Mouse (Mus musculus) megakaryocyte, embryonic 14.5 days (primary cell): ENCODE data around the gene A830018L16Rik. TPM values are rescaled to one million over a fixed set of nuclear protein-coding genes. Genes with fewer than 3 reads are reported as not detected.

Experiments used
- H3K27me3 ChIP-seq: replicated peaks from 2 replicates; pipeline ENCODE3; 2012; ENCODE audit warnings: inconsistent platforms
- H3K36me3 ChIP-seq: replicated peaks from 2 replicates; pipeline ENCODE3; 2012; ENCODE audit warnings: low read length, inconsistent platforms, mixed read lengths
- H3K4me1 ChIP-seq: 2 replicates; pipeline ENCODE4 v1.6.1; 2012; ENCODE audit warnings: inconsistent platforms
- H3K4me3 ChIP-seq: replicated peaks from 2 replicates; pipeline ENCODE3; 2012; ENCODE audit warnings: moderate library complexity, mild to moderate bottlenecking, inconsistent platforms
- H3K9me3 ChIP-seq: 2 replicates; pipeline ENCODE4 v1.6.1; 2012; ENCODE audit warnings: inconsistent platforms
- FLI1 ChIP-seq: IDR thresholded peaks from 2 replicates; pipeline ENCODE4 v1.6.1; 2012; ENCODE audit warnings: low read length, inconsistent platforms, mixed read lengths
- GATA1 ChIP-seq: IDR thresholded peaks from 3 replicates; pipeline ENCODE4 v1.6.1; 2012; ENCODE audit warnings: mixed read lengths, low read length, inconsistent platforms, borderline replicate concordance
- polyA plus RNA-seq: library from polyadenylated mRNA; stranded (reverse); fragments of >175 nt; gene quantifications from 2 replicates; pipeline ENCODE4 v1.2.3, GENCODE M21; 2012; ENCODE audit warnings: low replicate concordance; ENCODE audit not compliant: insufficient read depth

The A830018L16Rik gene
- polyA plus RNA-seq, 1 experiment = not detected

DNA sequence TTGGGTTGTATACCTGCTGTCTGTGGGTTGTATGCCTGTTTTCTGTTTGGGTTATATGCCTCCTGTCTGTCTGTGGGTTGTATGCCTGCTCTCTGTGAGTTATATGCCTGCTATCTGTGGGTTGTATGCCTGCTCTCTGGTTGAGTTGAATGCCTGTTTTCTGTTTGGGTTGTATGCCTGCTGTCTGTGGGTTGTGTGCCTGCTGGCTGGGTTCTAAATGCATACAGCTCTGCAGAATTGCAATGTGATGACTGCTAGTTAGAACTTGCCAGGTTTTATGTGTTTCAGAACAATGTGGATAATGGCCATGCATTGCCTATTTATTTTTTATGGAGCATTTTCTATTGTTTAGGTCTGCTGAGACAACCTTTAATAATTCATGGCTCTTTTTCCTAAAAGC is 236.2 kb downstream of the A830018L16Rik start:
- H3K4me3 ChIP-seq = no peak overlapping the region
- no peaks in the 10 kb centered on the region for H3K9me3 ChIP-seq
- no peak for TF ChIP-seq FLI1
- TF ChIP-seq GATA1 = no peak
- H3K4me1 ChIP-seq = no peaks in the 10 kb centered on the region
- no peaks in the 10 kb centered on the region for H3K36me3 ChIP-seq
- H3K27me3 ChIP-seq = no peaks in the 10 kb centered on the region

DNA sequence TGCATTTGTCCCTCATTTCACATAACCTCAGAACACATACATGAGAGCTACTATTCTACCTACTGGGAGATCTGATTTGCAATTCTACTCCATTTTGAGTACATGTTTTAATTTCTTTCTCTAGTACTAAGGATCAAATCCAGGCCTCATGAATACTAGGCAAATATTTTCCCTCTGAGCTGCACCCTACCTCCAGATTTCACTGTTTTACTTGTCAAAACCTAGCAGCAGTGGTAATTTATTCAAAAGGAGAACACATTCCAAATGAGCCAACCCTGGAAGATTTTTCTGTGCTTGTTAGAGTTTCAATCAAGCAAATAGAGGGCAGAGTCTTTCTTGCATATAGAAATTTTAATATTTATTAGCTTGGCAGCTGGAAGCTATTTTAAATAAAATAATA is 238.9 kb downstream of the A830018L16Rik start:
- Histone ChIP-seq H3K4me1 (no peaks in the 10 kb centered on the region), H3K9me3 (no peaks in the 10 kb centered on the region), H3K36me3 (no peaks in the 10 kb centered on the region), H3K4me3 (no peak overlapping the region), H3K27me3 (no peaks in the 10 kb centered on the region)
- TF ChIP-seq GATA1 = no peak
- TF ChIP-seq FLI1 = no peak

DNA sequence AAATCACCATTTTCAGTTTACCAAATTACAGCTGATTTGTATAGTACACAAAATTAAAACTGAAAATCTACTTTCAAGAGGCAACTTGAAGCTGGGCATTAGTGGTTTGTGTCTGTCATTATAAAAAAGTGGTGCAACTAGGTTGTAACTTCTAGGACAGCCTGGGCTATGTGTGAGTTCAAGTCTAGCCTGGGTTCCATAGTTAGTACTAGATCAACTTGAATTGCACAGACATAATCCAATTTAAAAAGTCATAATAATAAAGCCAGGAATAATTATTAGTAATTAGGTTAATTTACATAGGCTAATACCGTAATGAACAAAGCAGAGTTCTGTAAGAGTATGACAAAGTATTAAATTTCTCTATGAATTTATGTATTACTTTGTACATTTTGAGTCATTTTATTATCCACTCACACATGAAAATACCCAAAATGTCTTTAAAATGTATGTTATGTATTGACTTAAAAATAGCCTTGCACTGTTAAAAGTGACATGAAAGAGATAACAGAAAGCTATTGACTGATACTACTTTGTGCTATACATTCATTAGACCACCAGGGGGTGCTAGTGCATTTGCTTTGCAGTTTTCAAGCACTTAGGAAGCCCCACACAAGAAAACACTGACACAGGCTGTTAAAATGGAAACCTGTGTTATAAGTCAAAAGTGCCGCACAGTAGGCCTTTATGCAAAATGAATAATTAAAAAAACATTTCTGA is 243.6 kb downstream of the A830018L16Rik start:
- Histone ChIP-seq H3K4me3 (no peak overlapping the region), H3K27me3 (no peaks in the 10 kb centered on the region), H3K4me1 (no peaks in the 10 kb centered on the region), H3K36me3 (no peaks in the 10 kb centered on the region), H3K9me3 (peaks cover 3% of the 10 kb centered on the region; the same call in 1 of the 2 replicates)
- TF ChIP-seq GATA1 = no peak
- TF ChIP-seq FLI1 = no peak

DNA sequence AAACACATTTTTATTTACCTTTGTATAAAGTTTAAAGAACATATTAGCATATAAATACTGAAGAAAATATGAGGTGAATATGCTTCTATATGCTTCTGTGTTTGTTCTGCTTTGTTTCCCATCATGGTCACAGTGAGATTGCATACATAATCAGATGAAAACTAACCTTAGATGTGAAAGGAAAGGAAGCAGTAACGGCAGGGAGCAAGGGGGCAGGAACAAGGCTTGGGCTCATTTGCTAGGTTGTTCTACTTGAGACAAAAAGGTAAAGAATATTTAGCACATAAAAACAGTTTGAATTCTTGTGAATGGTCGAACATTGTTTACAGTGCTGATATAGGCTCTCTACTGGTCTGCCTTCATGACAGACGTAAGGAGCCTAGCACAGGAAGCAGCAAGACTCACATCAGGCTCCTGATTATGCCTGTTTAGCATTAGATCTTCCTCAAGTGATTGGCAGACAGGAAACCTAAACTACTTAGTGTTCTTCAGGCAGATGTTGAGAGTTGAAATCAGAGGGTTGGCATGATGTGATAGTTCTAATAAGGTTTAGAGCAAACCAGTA is 244.2 kb downstream of the A830018L16Rik start:
- peaks cover 3% of the 10 kb centered on the region; the same call in 1 of the 2 replicates for H3K9me3 ChIP-seq
- TF ChIP-seq GATA1 (no peak), FLI1 (no peak)
- no peaks in the 10 kb centered on the region for H3K4me1 ChIP-seq
- H3K36me3 ChIP-seq = no peaks in the 10 kb centered on the region
- H3K27me3 ChIP-seq = no peaks in the 10 kb centered on the region
- H3K4me3 ChIP-seq = no peak overlapping the region

DNA sequence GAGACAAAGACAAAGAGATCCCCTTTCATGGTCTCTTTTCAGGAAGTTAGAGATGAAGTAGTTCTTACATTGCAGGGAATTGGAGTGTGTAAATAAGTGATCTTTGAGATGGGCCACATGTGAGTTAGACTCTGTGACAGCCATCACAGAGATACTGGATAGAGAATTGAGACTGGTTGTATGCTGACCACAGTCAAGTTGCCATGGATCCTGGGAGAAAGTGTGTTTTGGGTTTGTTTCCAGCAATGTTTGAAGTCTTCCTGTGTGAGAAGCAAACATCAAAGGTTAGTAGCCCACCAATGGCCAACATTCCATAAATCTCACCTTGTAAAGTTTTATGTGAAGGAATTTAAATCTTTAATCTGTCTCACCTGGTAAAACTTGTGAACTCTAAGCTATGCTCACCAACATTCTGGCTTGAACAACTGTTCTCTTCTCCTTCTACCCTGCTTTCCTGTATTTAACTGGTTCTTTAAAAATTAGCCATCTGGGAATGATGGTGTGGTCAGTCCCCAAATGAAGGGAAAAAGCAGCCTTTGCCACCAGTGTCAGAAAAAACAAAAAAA is 330.9 kb downstream of the A830018L16Rik start:
- no peaks in the 10 kb centered on the region for H3K27me3 ChIP-seq
- H3K4me3 ChIP-seq = no peak overlapping the region
- no peaks in the 10 kb centered on the region for H3K4me1 ChIP-seq
- TF ChIP-seq GATA1 (no peak), FLI1 (no peak)
- H3K36me3 ChIP-seq = no peaks in the 10 kb centered on the region
- peaks cover 9% of the 10 kb centered on the region; the same call in 1 of the 2 replicates for H3K9me3 ChIP-seq

DNA sequence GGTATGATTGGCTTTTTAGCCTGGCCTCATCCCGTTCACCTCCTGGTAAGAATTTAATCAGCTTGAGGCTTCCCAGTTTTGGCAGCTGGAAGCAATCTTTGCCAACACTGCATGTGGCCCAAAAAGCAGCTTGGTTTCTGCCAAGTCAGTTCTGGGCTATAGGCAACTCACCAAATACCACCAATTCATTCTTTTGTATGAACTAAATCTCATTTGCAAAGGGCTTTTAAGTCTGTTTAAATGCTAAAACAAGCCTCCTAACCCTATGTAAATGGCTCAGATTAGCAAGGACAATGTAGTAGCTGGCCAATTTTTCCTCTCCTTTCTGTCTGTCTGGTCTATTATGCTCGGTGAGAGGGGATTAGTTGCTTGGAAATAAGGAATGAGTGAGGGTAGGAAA is 334.5 kb downstream of the A830018L16Rik start:
- H3K36me3 ChIP-seq = no peaks in the 10 kb centered on the region
- no peak overlapping the region for H3K4me3 ChIP-seq
- TF ChIP-seq GATA1 (no peak), FLI1 (no peak)
- H3K9me3 ChIP-seq = peaks cover 9% of the 10 kb centered on the region; the same call in 1 of the 2 replicates
- no peaks in the 10 kb centered on the region for H3K4me1 ChIP-seq
- H3K27me3 ChIP-seq = no peaks in the 10 kb centered on the region

DNA sequence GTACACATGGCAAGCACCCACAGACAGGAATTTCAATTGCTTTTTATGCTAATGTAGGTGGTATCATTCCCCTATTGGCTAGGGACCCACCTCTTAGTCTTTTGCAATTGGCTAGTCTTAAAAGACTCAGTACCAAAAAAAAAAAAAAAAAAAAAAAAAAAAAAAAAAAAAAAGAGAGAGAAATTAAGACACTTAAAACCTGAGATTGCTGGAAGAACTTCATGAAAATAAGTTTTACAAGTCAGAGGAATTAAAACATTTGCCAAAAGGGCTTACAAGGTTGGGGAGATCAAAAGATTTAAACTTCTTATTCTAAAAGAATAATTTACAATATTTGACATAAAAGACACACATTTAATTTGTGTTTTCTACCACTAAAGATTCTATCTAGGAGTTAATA is 336.2 kb downstream of the A830018L16Rik start:
- H3K27me3 ChIP-seq = no peaks in the 10 kb centered on the region
- H3K36me3 ChIP-seq = no peaks in the 10 kb centered on the region
- H3K4me1 ChIP-seq = no peaks in the 10 kb centered on the region
- TF ChIP-seq GATA1 = no peak
- no peak for TF ChIP-seq FLI1
- peaks cover 9% of the 10 kb centered on the region; the same call in 1 of the 2 replicates for H3K9me3 ChIP-seq
- no peak overlapping the region for H3K4me3 ChIP-seq

DNA sequence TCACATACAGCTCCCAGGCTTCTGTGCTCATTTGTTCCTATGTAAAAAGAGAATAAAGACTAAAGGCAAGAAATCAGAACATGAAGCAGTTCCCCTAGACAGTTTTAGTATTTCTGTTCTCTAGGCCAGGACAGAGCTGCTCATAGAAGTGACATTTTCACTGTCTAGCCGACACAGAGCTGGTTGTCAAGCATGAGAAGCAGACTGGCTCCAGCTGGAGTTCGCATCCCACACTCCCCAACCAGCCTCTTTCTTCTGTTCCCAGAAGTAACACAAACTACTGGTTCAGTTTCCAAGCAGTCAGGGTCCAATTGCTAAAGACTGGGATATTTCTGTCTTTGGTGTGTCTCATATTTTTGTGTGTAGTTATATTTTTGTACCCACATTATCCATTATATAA is 336.7 kb downstream of the A830018L16Rik start:
- Histone ChIP-seq H3K27me3 (no peaks in the 10 kb centered on the region), H3K4me3 (no peak overlapping the region), H3K36me3 (no peaks in the 10 kb centered on the region), H3K9me3 (peaks cover 9% of the 10 kb centered on the region; the same call in 1 of the 2 replicates), H3K4me1 (no peaks in the 10 kb centered on the region)
- TF ChIP-seq GATA1 (no peak), FLI1 (no peak)

DNA sequence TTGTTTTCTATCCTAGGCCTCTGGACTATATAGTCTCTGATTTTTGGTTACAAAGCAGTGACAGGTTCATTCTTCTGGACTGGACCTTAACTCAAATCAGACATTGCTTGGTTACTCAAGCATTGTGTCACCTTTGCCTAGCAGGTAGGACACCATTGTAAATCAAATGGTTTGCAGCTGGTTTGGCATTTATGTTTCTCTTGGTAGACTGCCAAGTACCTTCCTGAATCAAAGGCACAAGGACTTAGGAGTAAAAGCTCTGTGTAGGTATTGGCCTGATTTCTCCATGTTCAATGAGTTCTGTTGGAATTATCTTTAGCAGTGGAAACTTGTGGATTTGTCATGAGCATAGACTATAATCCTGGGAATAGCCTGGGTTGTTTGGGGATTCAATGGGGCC is 338.1 kb downstream of the A830018L16Rik start:
- no peaks in the 10 kb centered on the region for H3K4me1 ChIP-seq
- H3K27me3 ChIP-seq = no peaks in the 10 kb centered on the region
- no peak for TF ChIP-seq FLI1
- no peak for TF ChIP-seq GATA1
- peaks cover 2% of the 10 kb centered on the region; the same call in 1 of the 2 replicates for H3K9me3 ChIP-seq
- H3K36me3 ChIP-seq = no peaks in the 10 kb centered on the region
- H3K4me3 ChIP-seq = no peak overlapping the region

DNA sequence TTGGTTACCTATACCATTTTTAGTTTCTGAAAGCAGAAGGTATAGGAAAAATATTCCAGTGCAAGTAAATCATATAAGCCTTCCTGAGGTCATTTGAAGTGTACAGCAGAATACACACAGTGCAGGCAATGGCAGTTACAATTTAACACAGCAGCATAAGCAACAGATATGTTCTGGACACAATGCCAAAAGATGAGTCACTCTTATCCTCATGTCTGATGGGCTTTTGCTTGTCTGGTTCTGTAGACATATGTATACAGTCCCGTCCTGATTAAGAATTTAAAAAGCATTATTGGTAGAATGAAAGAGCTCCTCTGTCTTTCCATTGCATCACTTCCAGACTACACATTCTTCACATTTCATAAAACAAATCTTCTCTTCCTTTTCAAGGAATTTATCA is 374.4 kb downstream of the A830018L16Rik start:
- Histone ChIP-seq H3K27me3 (no peaks in the 10 kb centered on the region), H3K9me3 (no peaks in the 10 kb centered on the region), H3K4me3 (no peak overlapping the region), H3K4me1 (no peaks in the 10 kb centered on the region), H3K36me3 (no peaks in the 10 kb centered on the region)
- no peak for TF ChIP-seq GATA1
- no peak for TF ChIP-seq FLI1
